Mouse (Mus musculus) liver, embryonic 11.5 days (tissue): ENCODE results near the gene Sart1. TPM values are rescaled to one million over a fixed set of nuclear protein-coding genes. Genes with fewer than 3 reads are reported as not detected.
A peak's percentile ranks its signal among the peaks of the same experiment; 100 is the strongest.
"Not testable (repeated sequence)": the region's sequence is repeated elsewhere in the genome, so short reads cannot be mapped to it uniquely, and the experiment has no call there.

Experiments used
- ATAC-seq: fragments of 200-750 bp; cut with Nextera tagmentation; replicated peaks from 2 replicates; pipeline ENCODE4 v1.8.0; 2017; ENCODE audit warnings: moderate number of reproducible peaks, mild to moderate bottlenecking, moderate TSS enrichment, moderate library complexity; ENCODE audit not compliant: low FRiP score
- DNase-seq: peaks from one replicate; pipeline ENCODE4 v3.0.0-alpha.2; 2017; ENCODE audit warnings: low spot score
- H3K27ac ChIP-seq: fragments of 300-500 bp; sonication (generic); 2 replicates; pipeline ENCODE4 v1.5.1; 2014; ENCODE audit warnings: mild to moderate bottlenecking, low read depth, low read length, control low read depth
- H3K27me3 ChIP-seq: fragments of 300-500 bp; sonication (generic); replicated peaks from 2 replicates; pipeline ENCODE4 v1.6.1; 2014; ENCODE audit warnings: low read length, mixed read lengths; ENCODE audit not compliant: control insufficient read depth, insufficient read depth
- H3K36me3 ChIP-seq: fragments of 300-500 bp; sonication (generic); 2 replicates; pipeline ENCODE4 v1.6.1; 2014; ENCODE audit warnings: mild to moderate bottlenecking, low read length, moderate library complexity, mixed read lengths; ENCODE audit not compliant: control insufficient read depth, insufficient read depth
- H3K4me1 ChIP-seq: fragments of 300-500 bp; sonication (generic); replicated peaks from 2 replicates; pipeline ENCODE4 v1.6.1; 2014; ENCODE audit warnings: low read length, mixed read lengths; ENCODE audit not compliant: control insufficient read depth, insufficient read depth
- H3K4me2 ChIP-seq: fragments of 300-500 bp; sonication (generic); 2 replicates; pipeline ENCODE4 v1.6.1; 2014; ENCODE audit warnings: mild to moderate bottlenecking, control low read depth, moderate library complexity
- H3K4me3 ChIP-seq: fragments of 300-500 bp; sonication (generic); 2 replicates; pipeline ENCODE4 v1.5.1; 2014; ENCODE audit warnings: low read depth, low read length, control low read depth
- H3K9ac ChIP-seq: fragments of 300-500 bp; sonication (generic); 2 replicates; pipeline ENCODE4 v1.6.1; 2014; ENCODE audit warnings: low read depth, low read length, control low read depth
- H3K9me3 ChIP-seq: fragments of 300-500 bp; sonication (generic); 2 replicates; pipeline ENCODE4 v1.6.1; 2016; ENCODE audit warnings: low read length, inconsistent platforms, mixed read lengths; ENCODE audit not compliant: control insufficient read depth
- WGBS: fragments of 180-500 bp; shearing (Covaris S2); extraction: QIAGEN DNeasy Blood & Tissue Kit; methylation state at CpG from one replicate; pipeline ENCODE4 v1.1.7; 2014; 5-methylcytosine and 5-hydroxymethylcytosine counted together
- polyA plus RNA-seq: library from polyadenylated mRNA; unstranded; fragments of >200 nt; fragmentation: Nextera tagmentation; extraction: Ambion mirVana; gene quantifications from 2 replicates; pipeline ENCODE4 v1.2.1, GENCODE M21; 2014

The Sart1 gene
- polyA plus RNA-seq, 1 experiment from 2014 or later, result 73.3 TPM

DNA sequence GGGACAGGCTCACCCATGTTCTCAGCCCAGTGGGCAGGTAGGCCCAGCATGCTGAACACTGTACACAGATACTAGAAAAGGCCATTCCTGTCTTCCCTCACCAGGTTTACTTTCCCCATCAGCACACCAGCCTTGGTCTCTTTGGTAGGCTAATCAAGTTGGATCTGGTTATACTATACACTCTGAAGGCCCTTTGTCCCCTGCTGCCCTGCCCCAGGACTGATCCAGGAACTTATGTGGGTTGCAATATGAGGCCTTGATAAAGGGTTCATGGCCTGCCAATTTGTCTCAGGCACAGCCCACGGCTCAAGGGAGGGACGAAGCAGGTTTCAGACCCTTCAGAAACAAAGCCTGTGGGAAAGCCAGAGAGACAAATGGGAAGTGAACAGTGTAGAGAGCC, 34.9 kb downstream of the Sart1 start:
- ATAC-seq, result no peak
- Histone ChIP-seq H3K27me3 (no peaks in the 10 kb centered on the region; the same call in 1 of the 2 replicates), H3K4me2 (no peak overlapping the region), H3K4me1 (peaks cover 4% of the 10 kb centered on the region), H3K36me3 (no peaks in the 10 kb centered on the region), H3K4me3 (no peak overlapping the region), H3K27ac (no peak overlapping the region), H3K9ac (no peak overlapping the region), H3K9me3 (no peaks in the 10 kb centered on the region)
- no peak for DNase-seq
- 72% methylated on average over 2 of the region's 2 CpGs for WGBS

- not testable (repeated sequence) for H3K4me1 ChIP-seq, ATAC-seq, H3K9me3 ChIP-seq, DNase-seq, H3K27me3 ChIP-seq, H3K36me3 ChIP-seq, H3K27ac ChIP-seq
- peak within 1 kb of the TSS; percentile 49 for H3K9ac ChIP-seq
- peak within 1 kb of the TSS; percentile 94 for H3K4me2 ChIP-seq
- WGBS, result 64% methylated on average over 6 of the region's 6 CpGs
- peak within 1 kb of the TSS; percentile 49 for H3K4me3 ChIP-seq
Observed at GRCm38 (mm10) chr19:5349502-5349873, 39.0 kb downstream of the Sart1 start, which contains the start of gene Cst6. TSS of gene Cst6 (minus strand) at chr19:5349574.

DNA sequence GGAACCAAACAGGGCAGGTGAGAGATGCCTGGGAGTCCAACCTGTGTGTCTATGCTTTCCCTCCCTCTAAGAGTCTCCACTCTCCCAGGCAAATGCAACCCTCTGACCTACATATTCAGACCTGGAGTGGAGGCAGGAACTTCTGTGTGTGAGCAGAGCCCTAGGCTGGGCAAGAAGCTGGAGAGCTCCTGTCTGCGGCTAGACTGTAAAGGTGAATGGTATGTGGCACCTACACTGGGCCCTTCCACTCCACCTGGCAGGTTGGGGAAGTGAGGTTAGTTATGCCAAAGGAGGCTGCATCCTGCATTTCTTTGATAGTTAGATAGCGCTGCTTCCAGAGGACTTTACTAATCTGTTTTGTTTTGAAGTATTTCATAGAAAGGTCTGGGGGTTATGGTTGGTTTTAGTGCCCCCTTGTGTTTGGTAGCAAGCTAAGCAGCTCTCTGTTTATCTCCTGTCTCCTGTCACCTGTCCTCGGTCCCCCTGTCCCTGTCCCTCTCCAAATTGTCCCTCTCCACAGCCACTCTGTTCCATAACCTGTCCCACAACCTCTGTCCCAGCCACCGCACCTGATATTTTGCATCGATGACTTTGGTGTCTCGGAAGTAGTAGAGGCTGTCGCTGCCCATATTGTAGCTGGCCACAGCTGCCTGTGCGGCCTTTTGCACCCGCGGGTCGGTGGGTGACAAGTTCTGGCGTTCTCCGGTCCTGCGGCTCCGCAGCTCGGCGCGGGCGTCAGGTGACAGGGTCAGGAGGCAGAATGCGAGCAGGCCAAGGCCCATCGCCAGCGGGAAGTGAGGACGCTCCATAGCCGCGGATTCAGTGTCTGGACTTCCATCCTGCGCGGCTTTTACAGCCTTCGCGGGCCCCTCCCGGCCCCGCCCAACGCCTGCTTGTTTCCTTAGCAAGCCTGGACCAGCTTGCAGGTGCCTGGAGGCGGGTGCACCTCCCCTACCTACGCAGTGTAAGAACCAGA, 39.7 kb downstream of the Sart1 start:
- WGBS, result 6% methylated on average over 34 of the region's 34 CpGs

GRCm38 (mm10) chr19:5348064-5348463, 40.4 kb downstream of the Sart1 start:
- ATAC-seq (no peak; the same call in 1 of the 2 replicates), DNase-seq (no peak)
- Histone ChIP-seq H3K4me1 (peaks cover 4% of the 10 kb centered on the region), H3K4me2 (no peak overlapping the region), H3K9me3 (no peaks in the 10 kb centered on the region), H3K27ac (no peak overlapping the region), H3K27me3 (no peaks in the 10 kb centered on the region; the same call in 1 of the 2 replicates), H3K9ac (no peak overlapping the region), H3K36me3 (no peaks in the 10 kb centered on the region), H3K4me3 (no peak overlapping the region)
- WGBS, result 76% methylated on average over 6 of the region's 6 CpGs

More for the DNA sequence above, 39.7 kb downstream of the Sart1 start:
- Histone ChIP-seq H3K9ac (peak overlapping the region; percentile 49), H3K4me1 (peaks cover 4% of the 10 kb centered on the region), H3K4me2 (peak overlapping the region; percentile 94), H3K4me3 (peak overlapping the region; percentile 49), H3K27ac (no peak overlapping the region), H3K27me3 (no peaks in the 10 kb centered on the region; the same call in 1 of the 2 replicates), H3K9me3 (no peaks in the 10 kb centered on the region), H3K36me3 (no peaks in the 10 kb centered on the region)
- ATAC-seq, result peak; percentile 64
- DNase-seq, result peak; percentile 51

GRCm38 (mm10) chr19:5345297-5346131, 43.0 kb downstream of the Sart1 start:
- DNase-seq, result no peak
- 77% methylated on average over 6 of the region's 6 CpGs for WGBS

GRCm38 (mm10) chr19:5341360-5341759, 47.1 kb downstream of the Sart1 start:
- ATAC-seq, result no peak
- 86% methylated on average over 7 of the region's 7 CpGs for WGBS

More at GRCm38 (mm10) chr19:5345297-5346131, 43.0 kb downstream of the Sart1 start:
- Histone ChIP-seq H3K4me3 (no peak overlapping the region), H3K9ac (no peak overlapping the region), H3K36me3 (no peaks in the 10 kb centered on the region), H3K4me2 (no peak overlapping the region), H3K9me3 (no peaks in the 10 kb centered on the region), H3K4me1 (peaks cover 4% of the 10 kb centered on the region), H3K27ac (no peak overlapping the region), H3K27me3 (no peaks in the 10 kb centered on the region; the same call in 1 of the 2 replicates)
- ATAC-seq, result no peak

DNA sequence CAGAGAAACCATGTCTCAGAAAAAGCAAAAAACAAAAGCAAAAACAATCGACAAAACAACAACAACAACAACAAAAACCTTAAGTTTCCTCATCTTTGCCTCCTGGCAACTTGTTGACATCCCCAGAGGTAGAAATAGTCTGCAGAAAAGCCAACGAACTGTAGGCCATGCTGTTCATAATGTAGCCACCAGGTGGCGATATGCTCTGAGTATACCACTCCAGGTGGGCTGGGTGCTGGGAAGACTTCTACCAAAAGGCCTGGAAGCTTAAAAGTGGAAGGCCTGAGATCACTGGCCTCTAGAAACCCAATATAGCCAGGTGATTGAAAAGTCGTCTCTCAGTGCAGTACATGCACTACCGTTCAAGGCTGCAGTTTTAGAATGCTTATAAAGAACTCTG, 50.5 kb downstream of the Sart1 start:
- no peak overlapping the region for H3K4me3 ChIP-seq

More at GRCm38 (mm10) chr19:5341360-5341759, 47.1 kb downstream of the Sart1 start:
- Histone ChIP-seq H3K9ac (no peak overlapping the region), H3K27ac (no peak overlapping the region), H3K36me3 (no peaks in the 10 kb centered on the region), H3K4me3 (no peak overlapping the region), H3K4me1 (no peaks in the 10 kb centered on the region), H3K9me3 (no peaks in the 10 kb centered on the region), H3K4me2 (no peak overlapping the region), H3K27me3 (no peaks in the 10 kb centered on the region)
- no peak for DNase-seq

GRCm38 (mm10) chr19:5335441-5335840, 53.1 kb downstream of the Sart1 start, which contains the start of gene Catsper1:
TSS of gene Catsper1 (plus strand) at chr19:5335741.
- Histone ChIP-seq H3K27ac (no peak within 1 kb of the TSS), H3K9me3 (no peaks in the 10 kb centered on the region), H3K4me1 (no peaks in the 10 kb centered on the region), H3K27me3 (no peaks in the 10 kb centered on the region), H3K36me3 (no peaks in the 10 kb centered on the region), H3K9ac (no peak within 1 kb of the TSS), H3K4me2 (no peak within 1 kb of the TSS), H3K4me3 (no peak within 1 kb of the TSS)
- 80% methylated on average over 6 of the region's 6 CpGs for WGBS
- ATAC-seq (no peak), DNase-seq (no peak)

More for the DNA sequence above, 50.5 kb downstream of the Sart1 start:
- WGBS, result 17% methylated on average over 5 of the region's 5 CpGs
- Histone ChIP-seq H3K4me2 (no peak overlapping the region), H3K9ac (no peak overlapping the region), H3K9me3 (no peaks in the 10 kb centered on the region), H3K36me3 (no peaks in the 10 kb centered on the region), H3K4me1 (no peaks in the 10 kb centered on the region), H3K27ac (no peak overlapping the region), H3K27me3 (no peaks in the 10 kb centered on the region)
- DNase-seq, result peak; percentile 53
- ATAC-seq, result no peak
